Mouse (Mus musculus) stomach, embryonic 15.5 days (tissue): ENCODE measurements around the gene Casp14. TPM values are rescaled to one million over a fixed set of nuclear protein-coding genes. Genes with fewer than 3 reads are reported as not detected.
A peak's percentile ranks its signal among the peaks of the same experiment; 100 is the strongest.

Experiments used
- ATAC-seq: fragments of 200-750 bp; cut with Nextera tagmentation; 2 replicates; pipeline ENCODE4 v1.8.0; 2017; ENCODE audit warnings: low read depth, moderate number of reproducible peaks, moderate TSS enrichment; ENCODE audit not compliant: insufficient read depth, low FRiP score
- H3K27ac ChIP-seq: fragments of 300-500 bp; sonication (generic); 2 replicates; pipeline ENCODE4 v1.5.1; 2015; ENCODE audit warnings: mild to moderate bottlenecking, inconsistent platforms
- H3K27me3 ChIP-seq: fragments of 300-500 bp; sonication (generic); replicated peaks from 2 replicates; pipeline ENCODE4 v1.6.1; 2015; ENCODE audit warnings: inconsistent platforms
- H3K36me3 ChIP-seq: fragments of 300-500 bp; sonication (generic); 2 replicates; pipeline ENCODE4 v1.6.1; 2015; ENCODE audit warnings: inconsistent platforms
- H3K4me1 ChIP-seq: fragments of 300-500 bp; sonication (generic); 2 replicates; pipeline ENCODE4 v1.6.1; 2015; ENCODE audit warnings: inconsistent platforms
- H3K4me2 ChIP-seq: fragments of 300-500 bp; sonication (generic); 2 replicates; pipeline ENCODE4 v1.6.1; 2015; ENCODE audit warnings: mild to moderate bottlenecking, inconsistent platforms
- H3K4me3 ChIP-seq: fragments of 300-500 bp; sonication (generic); replicated peaks from 2 replicates; pipeline ENCODE4 v1.5.1; 2015; ENCODE audit warnings: inconsistent platforms
- H3K9ac ChIP-seq: fragments of 300-500 bp; sonication (generic); 2 replicates; pipeline ENCODE4 v1.6.1; 2015; ENCODE audit warnings: inconsistent platforms
- H3K9me3 ChIP-seq: fragments of 300-500 bp; sonication (generic); 2 replicates; pipeline ENCODE4 v1.6.1; 2016; ENCODE audit warnings: inconsistent platforms
- WGBS: fragments of 180-500 bp; shearing (Covaris S2); methylation state at CpG from one replicate; pipeline ENCODE4 v1.1.7; 2015; 5-methylcytosine and 5-hydroxymethylcytosine counted together
- polyA plus RNA-seq: library from polyadenylated mRNA; unstranded; fragments of >200 nt; fragmentation: Nextera tagmentation; extraction: Ambion mirVana; gene quantifications from 2 replicates; pipeline ENCODE4 v1.2.1, GENCODE M21; 2015

The Casp14 gene
- polyA plus RNA-seq = 0.54 and 0.77 TPM in 2 replicates

DNA sequence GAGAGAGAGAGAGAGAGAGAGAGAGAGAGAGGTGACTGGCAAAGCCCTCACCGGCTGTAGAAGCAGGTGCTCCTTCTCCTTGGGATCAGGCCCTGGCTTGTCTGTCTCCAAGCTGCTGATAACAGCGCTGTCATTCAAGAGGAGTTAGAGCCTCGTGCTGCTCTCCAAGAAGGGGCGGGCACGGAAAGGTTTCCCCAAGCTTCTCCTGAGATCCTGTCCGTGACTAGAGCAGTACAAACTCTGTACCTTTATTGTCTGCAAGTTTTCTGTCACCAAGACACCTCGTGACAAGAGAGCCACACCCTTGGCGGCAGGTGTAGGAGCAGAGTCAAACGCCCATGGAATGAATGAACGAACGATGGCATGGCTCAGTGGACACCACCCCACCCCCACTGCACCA lies at the start of gene Casp14:
TSS of gene Casp14 (minus strand) at position 239 of the 400 bp plus-strand sequence.
- Histone ChIP-seq H3K36me3 (no peaks in the 10 kb centered on the region), H3K27me3 (no peaks in the 10 kb centered on the region), H3K4me1 (no peaks in the 10 kb centered on the region), H3K4me2 (no peak within 1 kb of the TSS), H3K9ac (no peak within 1 kb of the TSS), H3K4me3 (no peak within 1 kb of the TSS), H3K9me3 (no peaks in the 10 kb centered on the region), H3K27ac (no peak within 1 kb of the TSS)
- WGBS = 40% methylated on average over 11 of the region's 11 CpGs
- ATAC-seq = no peak

DNA sequence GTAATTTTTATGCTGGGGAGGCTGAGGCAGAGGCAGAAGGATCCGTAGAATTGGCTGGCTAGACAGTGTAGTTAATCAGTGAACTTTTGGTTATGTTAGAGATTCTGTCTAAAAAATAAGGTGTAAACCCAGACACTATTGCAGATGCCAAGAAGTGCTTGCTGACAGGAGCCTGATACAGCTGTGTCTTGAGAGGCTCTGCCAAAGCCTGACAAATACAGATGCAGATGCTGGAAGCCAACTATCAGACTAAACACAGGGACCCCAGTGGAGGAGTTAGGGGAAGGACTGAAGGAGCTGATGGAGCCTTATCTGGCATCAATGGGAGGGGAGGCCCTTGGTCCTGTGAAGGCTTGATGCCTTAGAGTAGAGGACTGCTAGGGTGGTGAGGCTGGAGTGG lies 47.5 kb upstream of the Casp14 start:
- H3K4me1 ChIP-seq = no peaks in the 10 kb centered on the region
- no peaks in the 10 kb centered on the region for H3K27me3 ChIP-seq
- no peak overlapping the region for H3K9ac ChIP-seq
- no peaks in the 10 kb centered on the region for H3K36me3 ChIP-seq
- 58% methylated on average over 1 of the region's 1 CpGs for WGBS
- H3K9me3 ChIP-seq = no peaks in the 10 kb centered on the region
- H3K4me2 ChIP-seq = no peak overlapping the region
- H3K27ac ChIP-seq = no peak overlapping the region
- no peak overlapping the region for H3K4me3 ChIP-seq
- no peak for ATAC-seq

DNA sequence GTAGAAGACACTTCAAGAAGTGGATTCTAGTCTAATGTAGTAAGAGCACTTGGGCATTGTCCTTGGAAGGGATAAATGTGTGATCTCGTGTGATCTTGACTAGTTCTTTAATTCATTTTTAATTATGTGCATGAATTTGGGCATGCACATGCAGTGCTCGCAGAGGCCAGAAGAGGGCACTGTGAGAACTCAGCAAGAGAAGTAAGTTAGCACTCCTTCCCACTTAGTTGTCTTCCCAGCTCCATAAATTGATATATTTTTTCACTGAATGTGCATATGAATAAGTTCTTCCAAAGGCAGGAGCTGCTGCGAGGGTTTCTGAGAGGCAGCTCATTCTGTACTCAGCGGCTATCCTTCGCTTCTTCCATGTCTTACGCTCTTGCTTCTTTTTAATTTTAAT lies 37.9 kb upstream of the Casp14 start:
- H3K9ac ChIP-seq = no peak overlapping the region
- no peak overlapping the region for H3K27ac ChIP-seq
- H3K4me3 ChIP-seq = no peak overlapping the region
- H3K4me1 ChIP-seq = no peaks in the 10 kb centered on the region
- no peak for ATAC-seq
- H3K27me3 ChIP-seq = no peaks in the 10 kb centered on the region
- no peak overlapping the region for H3K4me2 ChIP-seq
- H3K9me3 ChIP-seq = no peaks in the 10 kb centered on the region
- no peaks in the 10 kb centered on the region for H3K36me3 ChIP-seq
- WGBS = 33% methylated on average over 6 of the region's 6 CpGs

DNA sequence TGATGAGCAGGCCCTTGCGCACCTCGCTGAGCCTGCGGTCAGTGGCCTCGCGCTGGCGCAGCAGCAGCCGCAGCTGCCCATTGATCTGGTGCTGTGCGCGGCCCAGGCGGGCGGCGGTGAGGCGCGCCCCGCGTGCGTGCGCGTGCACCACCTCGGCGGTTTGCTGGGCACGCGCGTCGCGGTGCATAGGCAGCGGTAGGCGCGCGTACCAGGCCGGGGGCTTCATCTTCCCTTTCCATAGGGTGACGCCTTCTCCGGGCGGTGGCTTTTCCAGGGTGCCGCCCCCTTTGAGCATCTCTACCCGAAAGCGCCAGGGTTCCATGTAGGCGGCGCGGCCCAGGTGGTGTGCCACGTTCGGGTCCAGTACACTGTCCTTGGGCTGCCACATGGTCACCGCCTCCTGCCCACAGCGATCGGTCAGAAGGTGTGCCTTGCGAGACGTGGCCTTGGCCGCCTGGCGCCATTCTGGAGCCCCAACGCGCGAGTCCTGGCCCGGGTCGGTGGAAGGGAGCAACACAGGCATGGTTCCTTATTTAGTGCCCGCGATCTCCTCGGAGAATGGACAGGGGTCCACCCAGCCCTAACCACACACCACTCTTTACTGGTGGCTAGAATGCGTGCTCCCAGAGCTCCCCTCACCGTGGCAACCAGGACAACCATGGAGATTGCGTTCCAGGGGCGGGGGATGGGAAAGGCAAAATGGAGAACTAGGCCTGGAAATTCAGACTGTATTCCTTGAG lies 34.5 kb upstream of the Casp14 start, which contains the start of gene Ccdc105:
TSS of gene Ccdc105 (minus strand) at position 614 of the 740 bp plus-strand sequence.
- H3K4me1 ChIP-seq = peaks cover under 1% of the 10 kb centered on the region

DNA sequence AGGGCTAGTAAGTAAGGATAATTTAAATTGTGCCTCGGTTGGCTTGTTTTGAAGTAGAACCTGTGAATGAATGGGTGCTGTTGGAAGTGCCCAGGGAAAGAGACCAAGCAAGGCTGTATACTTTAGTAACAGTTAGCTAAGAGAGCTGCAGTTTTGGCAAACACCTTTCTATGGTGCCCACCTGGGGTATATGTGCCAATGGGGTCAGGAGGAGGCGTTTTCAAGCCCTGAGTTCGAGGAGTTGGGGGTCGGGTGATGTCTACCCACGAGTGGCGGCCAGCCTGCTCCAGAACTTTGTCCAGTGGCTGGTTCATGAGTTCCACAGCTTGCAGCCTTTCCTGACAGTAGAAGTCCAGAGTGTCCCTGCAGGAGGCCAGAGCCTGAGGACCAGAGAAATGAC lies 30.9 kb upstream of the Casp14 start:
- H3K27ac ChIP-seq = no peak overlapping the region
- no peak overlapping the region for H3K4me2 ChIP-seq
- 91% methylated on average over 6 of the region's 6 CpGs for WGBS
- no peak overlapping the region for H3K4me3 ChIP-seq
- peaks cover 6% of the 10 kb centered on the region for H3K4me1 ChIP-seq
- H3K36me3 ChIP-seq = no peaks in the 10 kb centered on the region
- no peak overlapping the region for H3K9ac ChIP-seq
- no peaks in the 10 kb centered on the region for H3K27me3 ChIP-seq
- H3K9me3 ChIP-seq = no peaks in the 10 kb centered on the region
- no peak for ATAC-seq

More for the DNA sequence above, 34.5 kb upstream of the Casp14 start, which contains the start of gene Ccdc105:
- H3K36me3 ChIP-seq = no peaks in the 10 kb centered on the region
- no peak within 1 kb of the TSS for H3K27ac ChIP-seq
- peak; percentile 87 for ATAC-seq
- H3K9ac ChIP-seq = peak within 1 kb of the TSS; percentile 24; the same call in 1 of the 2 replicates
- H3K9me3 ChIP-seq = no peaks in the 10 kb centered on the region
- 1% methylated on average over 61 of the region's 61 CpGs for WGBS
- H3K27me3 ChIP-seq = no peaks in the 10 kb centered on the region
- peak within 1 kb of the TSS; percentile 69 for H3K4me2 ChIP-seq
- H3K4me3 ChIP-seq = peak within 1 kb of the TSS; percentile 55

DNA sequence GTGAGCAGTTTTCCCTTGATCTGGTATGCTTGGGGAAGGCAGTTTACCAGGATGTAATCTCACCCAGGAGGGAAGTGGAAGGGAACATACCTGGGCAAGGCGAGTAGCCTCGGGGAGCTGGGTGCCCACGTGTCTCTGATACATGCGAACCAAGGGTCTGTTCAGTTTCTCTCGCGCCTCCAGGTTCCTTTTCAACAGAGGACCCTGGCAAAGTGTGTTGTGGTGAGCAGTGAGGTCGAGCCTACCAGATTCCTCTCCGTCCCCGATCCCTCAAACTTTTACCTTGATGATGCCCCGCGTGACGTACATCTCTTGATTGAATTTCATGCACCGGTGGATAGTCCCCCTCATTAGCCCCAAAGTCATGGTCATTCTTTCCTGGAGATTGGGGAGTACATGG lies 30.1 kb upstream of the Casp14 start:
- Histone ChIP-seq H3K27me3 (no peaks in the 10 kb centered on the region), H3K36me3 (no peaks in the 10 kb centered on the region), H3K4me2 (no peak overlapping the region), H3K4me3 (no peak overlapping the region), H3K27ac (no peak overlapping the region), H3K4me1 (peaks cover 6% of the 10 kb centered on the region), H3K9ac (no peak overlapping the region), H3K9me3 (no peaks in the 10 kb centered on the region)
- ATAC-seq = no peak
- 76% methylated on average over 13 of the region's 13 CpGs for WGBS

DNA sequence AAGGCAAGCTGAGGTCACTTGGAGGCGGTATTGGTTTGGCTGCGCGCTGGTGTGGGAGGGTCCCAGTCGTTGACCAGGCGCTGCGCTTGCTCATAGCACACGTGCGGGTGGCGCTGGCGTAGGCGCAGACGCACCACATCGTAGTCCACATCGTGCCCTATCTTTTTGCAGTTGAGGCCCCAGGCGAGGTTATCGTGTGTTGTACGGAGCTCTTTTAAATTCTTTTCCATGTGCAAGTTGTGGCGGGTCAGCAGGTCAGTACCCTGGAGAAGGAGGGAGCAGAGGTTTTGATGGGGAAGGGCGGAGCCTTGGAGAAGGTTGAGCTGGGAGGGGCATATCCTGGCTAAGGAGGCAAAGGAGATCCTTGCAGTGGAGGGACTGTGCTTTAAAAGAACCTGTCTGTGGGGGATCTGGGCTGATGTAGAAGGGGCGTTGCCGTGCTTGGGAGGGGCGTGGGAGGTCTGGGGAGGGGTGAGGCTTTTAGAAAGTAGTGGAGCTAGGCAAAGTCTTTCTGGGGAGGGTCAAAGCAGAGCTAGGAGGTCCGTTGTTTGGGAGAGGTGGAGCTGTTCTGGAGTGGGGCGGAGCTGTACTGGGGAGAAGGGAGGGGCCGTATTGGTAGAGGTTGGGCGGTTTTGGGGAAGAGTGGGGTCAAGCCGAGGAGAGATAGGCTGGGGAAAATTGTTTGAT lies 29.1 kb upstream of the Casp14 start:
- ATAC-seq = peak; percentile 48
- H3K27ac ChIP-seq = no peak overlapping the region

DNA sequence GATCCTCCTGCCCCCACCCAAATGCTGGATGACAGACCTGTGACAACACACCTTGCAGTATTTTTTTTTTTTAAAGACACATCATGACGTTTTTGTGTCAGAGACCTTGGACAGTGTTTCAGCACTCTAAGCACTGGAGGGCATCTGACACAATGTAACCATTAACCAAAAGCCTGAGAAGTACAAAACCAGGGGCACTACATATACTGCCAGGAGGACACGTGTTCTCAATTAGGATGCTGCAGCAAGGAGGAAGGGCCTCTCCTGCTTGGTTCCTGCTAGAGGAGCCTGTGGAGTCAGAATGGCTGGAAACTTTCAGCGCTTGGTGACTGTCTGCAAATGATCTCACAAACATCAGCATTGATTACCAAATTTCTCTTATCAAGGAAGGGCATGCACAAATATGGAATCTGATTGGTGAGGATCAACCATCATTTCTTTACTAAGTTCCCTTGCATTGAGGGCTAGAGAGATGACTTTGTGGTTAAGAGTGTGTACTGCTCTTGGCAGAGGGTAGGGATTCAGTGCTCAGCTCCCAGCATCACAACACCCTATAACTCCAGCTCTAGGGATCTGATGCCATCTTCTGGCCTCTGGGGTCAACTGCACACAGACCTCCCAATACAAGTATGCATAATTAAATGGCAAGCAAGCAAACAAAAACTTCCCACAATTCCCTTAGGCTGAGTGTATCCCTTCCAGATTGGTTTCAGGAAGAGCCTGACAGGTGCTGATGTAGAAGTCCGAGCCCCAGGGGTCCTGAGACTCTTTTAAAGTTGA lies 27.5 kb upstream of the Casp14 start:
- Histone ChIP-seq H3K9ac (no peak overlapping the region), H3K4me3 (no peak overlapping the region), H3K4me2 (no peak overlapping the region), H3K9me3 (no peaks in the 10 kb centered on the region), H3K36me3 (no peaks in the 10 kb centered on the region), H3K27ac (no peak overlapping the region), H3K4me1 (peaks cover 6% of the 10 kb centered on the region), H3K27me3 (no peaks in the 10 kb centered on the region)
- WGBS = 58% methylated on average over 4 of the region's 4 CpGs
- no peak for ATAC-seq

More for the DNA sequence above, 29.1 kb upstream of the Casp14 start:
- H3K27me3 ChIP-seq = no peaks in the 10 kb centered on the region
- no peaks in the 10 kb centered on the region for H3K9me3 ChIP-seq
- WGBS = 3% methylated on average over 27 of the region's 27 CpGs
- peaks cover 6% of the 10 kb centered on the region for H3K4me1 ChIP-seq
- H3K36me3 ChIP-seq = no peaks in the 10 kb centered on the region
- H3K9ac ChIP-seq = no peak overlapping the region
- H3K4me3 ChIP-seq = peak overlapping the region; percentile 30
- H3K4me2 ChIP-seq = peak overlapping the region; percentile 58

DNA sequence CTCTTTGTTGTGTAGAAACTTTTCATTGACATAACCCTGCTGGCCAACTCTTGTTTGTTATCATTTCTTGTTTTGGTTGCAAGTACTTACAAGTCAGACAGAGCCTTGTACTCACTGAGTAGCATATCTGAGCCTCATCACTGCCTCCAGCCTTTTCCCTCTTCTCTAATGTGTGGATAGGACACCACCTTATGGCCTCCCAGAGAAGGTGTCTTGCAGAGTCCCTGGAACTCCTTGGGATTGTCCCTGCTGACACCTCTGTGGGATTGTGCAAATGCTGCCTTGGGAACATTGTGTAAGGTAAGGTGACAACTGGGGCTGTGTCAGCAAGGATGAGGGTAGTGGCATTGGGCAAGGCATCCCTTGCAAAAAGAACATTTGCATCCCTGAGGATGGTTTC lies 25.6 kb upstream of the Casp14 start:
- H3K27ac ChIP-seq = no peak overlapping the region
- H3K4me3 ChIP-seq = no peak overlapping the region
- ATAC-seq = no peak
- H3K4me1 ChIP-seq = peaks cover 6% of the 10 kb centered on the region
- no peak overlapping the region for H3K9ac ChIP-seq
- no peaks in the 10 kb centered on the region for H3K27me3 ChIP-seq
- no peak overlapping the region for H3K4me2 ChIP-seq
- H3K9me3 ChIP-seq = no peaks in the 10 kb centered on the region
- no peaks in the 10 kb centered on the region for H3K36me3 ChIP-seq

DNA sequence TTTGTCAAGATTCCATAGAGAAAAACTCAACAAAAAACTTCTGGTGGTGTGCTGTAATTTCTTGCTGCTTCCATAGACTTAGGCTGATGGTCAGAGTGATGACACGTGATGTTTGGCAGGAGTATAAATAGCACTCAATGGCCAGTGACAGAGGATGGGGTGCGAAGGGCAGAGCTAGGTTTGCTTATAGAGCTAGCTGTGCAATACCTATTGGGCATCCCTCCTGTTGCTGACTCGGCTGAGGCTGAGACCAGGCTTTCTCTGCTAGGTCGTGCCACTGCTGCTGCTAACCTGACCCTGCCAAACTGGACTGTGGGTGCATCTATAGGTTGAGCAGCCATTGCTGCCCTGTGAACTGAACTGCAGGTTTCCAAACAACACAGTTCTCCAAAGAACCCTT lies 21.7 kb upstream of the Casp14 start:
- Histone ChIP-seq H3K9me3 (no peaks in the 10 kb centered on the region), H3K27ac (no peak overlapping the region), H3K4me2 (no peak overlapping the region), H3K4me1 (no peaks in the 10 kb centered on the region), H3K4me3 (no peak overlapping the region), H3K27me3 (no peaks in the 10 kb centered on the region), H3K36me3 (no peaks in the 10 kb centered on the region), H3K9ac (no peak overlapping the region)
- ATAC-seq = no peak
- 71% methylated on average over 4 of the region's 4 CpGs for WGBS

DNA sequence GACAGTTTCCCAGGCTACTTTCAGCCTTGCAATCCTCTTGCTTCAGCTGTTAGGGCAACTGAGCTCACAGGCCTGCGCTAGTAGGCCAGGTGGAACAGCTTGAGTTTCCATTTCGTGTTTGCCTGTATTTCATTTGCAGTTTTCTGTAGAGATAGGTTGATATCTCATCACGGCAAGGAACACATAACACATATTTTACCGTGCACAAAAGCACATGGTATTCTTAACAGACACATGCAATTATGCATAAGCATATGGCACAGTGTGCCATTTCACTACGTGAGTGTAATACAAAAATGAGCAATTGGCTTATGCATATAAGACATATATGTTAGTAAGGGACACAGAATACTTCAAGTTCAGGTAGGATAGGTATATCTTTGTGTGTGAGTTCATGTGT lies 9.8 kb upstream of the Casp14 start:
- no peaks in the 10 kb centered on the region for H3K9me3 ChIP-seq
- H3K9ac ChIP-seq = no peak overlapping the region
- no peaks in the 10 kb centered on the region for H3K27me3 ChIP-seq
- H3K4me3 ChIP-seq = no peak overlapping the region
- no peak overlapping the region for H3K4me2 ChIP-seq
- no peak overlapping the region for H3K27ac ChIP-seq
- whole genome bisulfite sequencing = 86% methylated on average over 5 of the region's 5 CpGs
- H3K4me1 ChIP-seq = no peaks in the 10 kb centered on the region
- no peak for ATAC-seq
- H3K36me3 ChIP-seq = no peaks in the 10 kb centered on the region

DNA sequence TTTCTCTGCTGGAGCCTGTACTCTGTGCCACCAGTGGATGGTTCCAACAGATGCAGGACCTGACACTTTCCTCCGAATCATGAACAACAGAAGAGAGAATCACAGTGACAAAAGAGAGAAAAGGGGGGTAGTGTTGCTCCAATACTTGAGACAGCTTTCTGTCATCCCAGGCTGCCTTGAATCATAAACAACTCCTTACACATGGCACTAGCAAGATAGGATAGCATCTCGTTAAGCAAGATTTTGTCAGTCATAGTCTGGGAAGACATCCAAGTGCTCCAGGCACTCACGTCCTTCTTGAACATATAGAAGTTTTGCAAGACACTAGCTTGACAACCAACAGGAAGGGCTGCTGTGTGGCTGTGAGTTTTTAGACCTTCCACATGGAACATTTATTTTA lies 8.9 kb upstream of the Casp14 start:
- H3K4me3 ChIP-seq = no peak overlapping the region

More for the DNA sequence above, 8.9 kb upstream of the Casp14 start:
- H3K36me3 ChIP-seq = no peaks in the 10 kb centered on the region
- H3K4me2 ChIP-seq = no peak overlapping the region
- H3K9ac ChIP-seq = no peak overlapping the region
- H3K27me3 ChIP-seq = no peaks in the 10 kb centered on the region
- H3K4me1 ChIP-seq = no peaks in the 10 kb centered on the region
- no peaks in the 10 kb centered on the region for H3K9me3 ChIP-seq
- 44% methylated on average over 3 of the region's 3 CpGs for WGBS
- ATAC-seq = no peak
- H3K27ac ChIP-seq = no peak overlapping the region
